Mouse (Mus musculus) midbrain, embryonic 11.5 days (tissue): Measurements from ENCODE around the gene Il21r. TPM values are rescaled to one million over a fixed set of nuclear protein-coding genes. Genes with fewer than 3 reads are reported as not detected.

Experiments
- ATAC-seq: fragments of 200-750 bp; cut with Nextera tagmentation; 2 replicates; pipeline ENCODE4 v1.8.0; 2017; ENCODE audit warnings: moderate TSS enrichment, moderate library complexity; ENCODE audit not compliant: low FRiP score
- DNase-seq: peaks from one replicate; pipeline ENCODE4 v3.0.0; 2015; ENCODE audit warnings: low spot score; ENCODE audit errors: missing footprints
- H3K27ac ChIP-seq: fragments of 300-500 bp; sonication (generic); 2 replicates; pipeline ENCODE4 v1.5.1; 2014; ENCODE audit warnings: low read depth, low read length
- H3K27me3 ChIP-seq: fragments of 300-500 bp; sonication (generic); 2 replicates; pipeline ENCODE4 v1.6.1; 2014; ENCODE audit warnings: mild to moderate bottlenecking, low read length, moderate library complexity, mixed read lengths; ENCODE audit not compliant: control insufficient read depth, insufficient read depth
- H3K36me3 ChIP-seq: fragments of 300-500 bp; sonication (generic); 2 replicates; pipeline ENCODE4 v1.6.1; 2014; ENCODE audit warnings: mild to moderate bottlenecking, low read length, moderate library complexity, mixed read lengths; ENCODE audit not compliant: control insufficient read depth, insufficient read depth
- H3K4me1 ChIP-seq: fragments of 300-500 bp; sonication (generic); 2 replicates; pipeline ENCODE4 v1.6.1; 2014; ENCODE audit warnings: low read length; ENCODE audit not compliant: control insufficient read depth, insufficient read depth
- H3K4me2 ChIP-seq: fragments of 300-500 bp; sonication (generic); 2 replicates; pipeline ENCODE4 v1.6.1; 2014; ENCODE audit warnings: mild to moderate bottlenecking, moderate library complexity
- H3K4me3 ChIP-seq: fragments of 300-500 bp; sonication (generic); 2 replicates; pipeline ENCODE4 v1.5.1; 2014; ENCODE audit warnings: low read depth, low read length
- H3K9ac ChIP-seq: fragments of 300-500 bp; sonication (generic); 2 replicates; pipeline ENCODE4 v1.6.1; 2014; ENCODE audit warnings: low read length
- H3K9me3 ChIP-seq: fragments of 300-500 bp; sonication (generic); 2 replicates; pipeline ENCODE4 v1.6.1; 2016; ENCODE audit warnings: low read length; ENCODE audit not compliant: control insufficient read depth
- WGBS: fragments of 180-500 bp; shearing (Covaris S2); extraction: QIAGEN DNeasy Blood & Tissue Kit; methylation state at CpG from one replicate; pipeline ENCODE4 v1.1.7; 2014; 5-methylcytosine and 5-hydroxymethylcytosine counted together
- polyA plus RNA-seq: library from polyadenylated mRNA; unstranded; fragments of >200 nt; fragmentation: Nextera tagmentation; extraction: Ambion mirVana; gene quantifications from 2 replicates; pipeline ENCODE4 v1.2.1, GENCODE M21; 2014

The Il21r gene
- polyA plus RNA-seq, 1 experiment from 2014 or later: 0.36 TPM

DNA sequence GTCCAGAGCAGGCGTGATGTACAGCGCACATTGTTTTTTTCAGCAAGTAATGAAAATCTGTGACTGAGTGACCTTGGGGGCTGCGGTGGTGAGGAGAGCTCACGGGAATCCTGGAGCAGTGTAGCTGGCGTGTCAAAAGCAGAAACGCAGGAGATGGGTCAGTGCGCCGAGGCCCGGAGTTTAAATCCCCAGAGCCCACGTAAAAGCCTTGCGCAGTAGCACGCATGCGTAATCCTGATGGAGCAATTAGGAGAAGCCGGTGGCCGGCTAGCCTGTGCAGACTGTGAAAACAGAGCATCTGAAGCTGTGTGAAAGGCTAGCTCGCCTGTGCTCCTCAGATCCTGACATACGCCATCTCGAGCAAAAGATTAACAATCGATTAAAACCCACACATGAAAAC lies 31.3 kb upstream of the Il21r start:
- ATAC-seq (no peak), DNase-seq (no peak)
- Histone ChIP-seq H3K27me3 (no peaks in the 10 kb centered on the region), H3K9me3 (no peaks in the 10 kb centered on the region), H3K36me3 (no peaks in the 10 kb centered on the region), H3K27ac (no peak overlapping the region), H3K9ac (no peak overlapping the region), H3K4me1 (no peaks in the 10 kb centered on the region; the same call in 1 of the 2 replicates), H3K4me2 (no peak overlapping the region), H3K4me3 (no peak overlapping the region)
- WGBS: 86% methylated on average over 19 of the region's 19 CpGs

DNA sequence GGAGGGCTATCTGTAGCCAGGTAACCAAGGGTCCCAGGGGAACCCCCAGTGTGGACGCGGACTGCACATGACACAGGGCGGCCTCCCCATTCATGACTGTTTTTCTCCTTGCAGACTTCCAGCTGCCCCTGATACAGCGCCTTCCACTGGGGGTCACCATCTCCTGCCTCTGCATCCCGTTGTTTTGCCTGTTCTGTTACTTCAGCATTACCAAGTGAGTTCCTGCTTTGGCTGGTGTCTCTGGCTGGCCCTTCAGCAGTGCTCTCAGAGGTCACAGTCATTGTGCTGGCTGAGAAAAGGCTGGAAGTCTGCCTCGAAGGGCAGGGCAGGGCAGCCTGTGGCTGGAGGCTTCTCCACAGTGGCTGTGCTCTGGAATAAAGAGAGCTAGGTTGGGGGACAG lies 30.5 kb upstream of the Il21r start:
- ATAC-seq: no peak
- no peak for DNase-seq
- H3K9ac ChIP-seq: no peak overlapping the region
- WGBS: 78% methylated on average over 6 of the region's 6 CpGs
- H3K9me3 ChIP-seq: no peaks in the 10 kb centered on the region
- H3K4me1 ChIP-seq: no peaks in the 10 kb centered on the region; the same call in 1 of the 2 replicates
- no peak overlapping the region for H3K4me2 ChIP-seq
- H3K27me3 ChIP-seq: no peaks in the 10 kb centered on the region
- H3K36me3 ChIP-seq: no peaks in the 10 kb centered on the region
- no peak overlapping the region for H3K27ac ChIP-seq
- no peak overlapping the region for H3K4me3 ChIP-seq

DNA sequence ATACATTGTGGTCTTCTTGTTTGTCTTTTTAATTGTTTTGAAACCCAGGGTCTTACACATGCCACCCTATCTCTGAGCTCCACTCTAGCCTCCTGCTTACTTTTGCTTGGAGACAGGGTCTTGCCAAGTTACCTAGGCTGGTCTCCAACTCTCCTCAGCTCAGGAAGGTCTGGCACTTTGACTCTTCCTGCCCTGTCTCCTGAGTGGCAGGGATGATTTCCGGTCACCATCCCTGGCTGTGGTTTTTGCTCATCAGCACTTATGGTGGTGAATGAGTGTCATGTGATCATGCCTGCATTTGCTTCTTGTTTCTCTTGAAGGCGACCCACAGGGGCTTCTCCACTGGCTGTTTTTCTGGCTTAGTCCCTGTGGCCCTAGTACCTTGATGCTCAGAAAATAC lies 29.4 kb upstream of the Il21r start:
- no peaks in the 10 kb centered on the region for H3K9me3 ChIP-seq
- 86% methylated on average over 2 of the region's 2 CpGs for WGBS
- no peaks in the 10 kb centered on the region for H3K36me3 ChIP-seq
- no peak overlapping the region for H3K4me3 ChIP-seq
- no peaks in the 10 kb centered on the region for H3K27me3 ChIP-seq
- no peak overlapping the region for H3K4me2 ChIP-seq
- H3K9ac ChIP-seq: no peak overlapping the region
- ATAC-seq (no peak), DNase-seq (no peak)
- no peaks in the 10 kb centered on the region; the same call in 1 of the 2 replicates for H3K4me1 ChIP-seq
- no peak overlapping the region for H3K27ac ChIP-seq

DNA sequence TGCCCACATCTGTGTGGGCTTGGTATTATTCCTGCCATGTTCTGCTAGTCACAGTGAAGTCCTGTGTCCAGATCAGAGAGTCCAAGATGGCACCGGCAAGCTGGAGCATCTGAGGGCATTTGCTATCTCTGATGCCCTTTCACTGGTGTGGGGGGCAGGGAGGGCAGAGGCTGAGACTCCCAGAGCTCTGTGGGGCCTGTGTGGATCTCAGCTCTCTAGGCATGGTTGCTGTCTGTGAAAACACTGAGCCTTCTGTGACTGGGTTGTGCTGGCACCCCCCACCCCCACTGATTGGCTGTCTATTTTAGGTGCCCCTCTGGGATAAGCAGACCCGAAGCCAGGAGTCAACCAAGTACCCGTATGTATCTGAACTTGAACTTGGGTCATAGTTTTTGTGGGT lies 28.4 kb upstream of the Il21r start:
- WGBS: 87% methylated on average over 3 of the region's 3 CpGs
- DNase-seq: no peak

DNA sequence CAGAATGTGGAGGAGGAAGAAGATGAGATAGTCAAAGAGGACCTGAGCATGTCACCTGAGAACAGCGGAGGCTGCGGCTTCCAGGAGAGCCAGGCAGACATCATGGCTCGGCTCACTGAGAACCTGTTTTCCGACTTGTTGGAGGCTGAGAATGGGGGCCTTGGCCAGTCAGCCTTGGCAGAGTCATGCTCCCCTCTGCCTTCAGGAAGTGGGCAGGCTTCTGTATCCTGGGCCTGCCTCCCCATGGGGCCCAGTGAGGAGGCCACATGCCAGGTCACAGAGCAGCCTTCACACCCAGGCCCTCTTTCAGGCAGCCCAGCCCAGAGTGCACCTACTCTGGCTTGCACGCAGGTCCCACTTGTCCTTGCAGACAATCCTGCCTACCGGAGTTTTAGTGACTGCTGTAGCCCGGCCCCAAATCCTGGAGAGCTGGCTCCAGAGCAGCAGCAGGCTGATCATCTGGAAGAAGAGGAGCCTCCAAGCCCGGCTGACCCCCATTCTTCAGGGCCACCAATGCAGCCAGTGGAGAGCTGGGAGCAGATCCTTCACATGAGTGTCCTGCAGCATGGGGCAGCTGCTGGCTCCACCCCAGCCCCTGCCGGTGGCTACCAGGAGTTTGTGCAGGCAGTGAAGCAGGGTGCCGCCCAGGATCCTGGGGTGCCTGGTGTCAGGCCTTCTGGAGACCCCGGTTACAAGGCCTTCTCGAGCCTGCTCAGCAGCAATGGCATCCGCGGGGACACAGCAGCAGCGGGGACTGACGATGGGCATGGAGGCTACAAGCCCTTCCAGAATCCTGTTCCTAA lies 27.3 kb upstream of the Il21r start:
- ATAC-seq (no peak), DNase-seq (no peak)
- 90% methylated on average over 16 of the region's 16 CpGs for WGBS
- no peak overlapping the region for H3K4me2 ChIP-seq
- H3K27ac ChIP-seq: no peak overlapping the region
- H3K27me3 ChIP-seq: no peaks in the 10 kb centered on the region; the same call in 1 of the 2 replicates
- no peaks in the 10 kb centered on the region for H3K36me3 ChIP-seq
- peaks cover 4% of the 10 kb centered on the region for H3K4me1 ChIP-seq
- H3K4me3 ChIP-seq: no peak overlapping the region
- no peaks in the 10 kb centered on the region for H3K9me3 ChIP-seq
- no peak overlapping the region for H3K9ac ChIP-seq

More for the DNA sequence above, 28.4 kb upstream of the Il21r start:
- Histone ChIP-seq H3K27ac (no peak overlapping the region), H3K4me1 (no peaks in the 10 kb centered on the region; the same call in 1 of the 2 replicates), H3K4me2 (no peak overlapping the region), H3K4me3 (no peak overlapping the region), H3K9me3 (no peaks in the 10 kb centered on the region), H3K9ac (no peak overlapping the region), H3K27me3 (no peaks in the 10 kb centered on the region), H3K36me3 (no peaks in the 10 kb centered on the region)
- ATAC-seq: no peak

DNA sequence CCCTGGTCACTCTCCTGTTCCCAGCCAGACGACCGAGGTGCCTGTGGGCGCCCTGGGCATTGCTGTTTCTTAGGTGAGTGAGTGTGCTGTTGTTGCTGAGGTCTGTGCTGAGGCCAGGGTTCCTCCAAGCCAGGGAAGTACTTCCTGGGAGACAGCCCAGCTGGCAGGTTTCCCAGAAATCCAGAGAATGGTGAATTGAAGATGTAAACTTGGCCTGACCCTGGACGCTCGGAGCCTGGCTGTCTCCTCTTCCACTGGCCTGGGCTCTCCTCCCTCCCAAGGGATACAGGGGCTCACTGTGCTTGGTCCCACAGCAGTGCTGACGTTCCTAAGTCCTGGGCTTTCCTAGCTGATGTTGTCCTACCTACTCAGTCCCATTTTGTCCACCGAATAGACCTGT lies 26.2 kb upstream of the Il21r start:
- H3K27ac ChIP-seq: no peak overlapping the region
- no peak overlapping the region for H3K4me2 ChIP-seq
- H3K36me3 ChIP-seq: no peaks in the 10 kb centered on the region
- no peaks in the 10 kb centered on the region for H3K9me3 ChIP-seq
- DNase-seq: no peak
- no peak for ATAC-seq
- WGBS: 91% methylated on average over 7 of the region's 7 CpGs
- H3K4me1 ChIP-seq: peaks cover 7% of the 10 kb centered on the region
- no peak overlapping the region for H3K4me3 ChIP-seq
- H3K9ac ChIP-seq: no peak overlapping the region
- no peaks in the 10 kb centered on the region; the same call in 1 of the 2 replicates for H3K27me3 ChIP-seq

DNA sequence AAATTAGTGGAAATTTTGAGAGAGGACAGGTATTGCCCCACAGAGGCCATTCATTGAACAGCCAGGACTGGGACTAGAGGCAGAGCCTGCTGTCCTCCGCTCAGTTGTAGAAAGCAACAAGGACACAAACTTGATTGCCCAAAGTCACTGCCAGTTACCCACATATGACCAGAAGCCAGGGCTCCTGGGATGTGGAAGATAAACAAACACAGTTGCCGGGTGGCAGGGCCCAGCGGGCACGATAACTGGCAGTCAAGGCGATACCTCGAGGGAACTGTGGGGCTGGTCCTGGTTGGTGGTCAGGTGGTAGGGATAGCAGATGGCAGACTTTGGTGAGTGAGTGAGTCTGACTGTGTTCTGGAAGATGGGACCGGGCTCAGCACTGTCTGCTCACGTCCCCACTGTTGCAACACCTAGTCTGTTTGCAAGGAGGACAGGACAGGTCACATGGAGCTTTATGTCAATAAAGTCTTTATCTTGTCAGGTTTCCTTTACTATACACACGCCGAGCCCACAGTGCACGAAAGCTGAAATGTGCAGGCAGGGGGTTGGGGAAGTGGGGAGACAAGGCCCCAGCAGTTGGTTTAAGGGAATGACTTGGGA lies 25.6 kb upstream of the Il21r start:
- Histone ChIP-seq H3K9ac (no peak overlapping the region), H3K4me2 (no peak overlapping the region), H3K27me3 (no peaks in the 10 kb centered on the region; the same call in 1 of the 2 replicates), H3K9me3 (no peaks in the 10 kb centered on the region), H3K4me3 (no peak overlapping the region), H3K36me3 (no peaks in the 10 kb centered on the region), H3K4me1 (peaks cover 7% of the 10 kb centered on the region), H3K27ac (no peak overlapping the region)
- ATAC-seq (no peak), DNase-seq (no peak)
- WGBS: 87% methylated on average over 11 of the region's 11 CpGs

DNA sequence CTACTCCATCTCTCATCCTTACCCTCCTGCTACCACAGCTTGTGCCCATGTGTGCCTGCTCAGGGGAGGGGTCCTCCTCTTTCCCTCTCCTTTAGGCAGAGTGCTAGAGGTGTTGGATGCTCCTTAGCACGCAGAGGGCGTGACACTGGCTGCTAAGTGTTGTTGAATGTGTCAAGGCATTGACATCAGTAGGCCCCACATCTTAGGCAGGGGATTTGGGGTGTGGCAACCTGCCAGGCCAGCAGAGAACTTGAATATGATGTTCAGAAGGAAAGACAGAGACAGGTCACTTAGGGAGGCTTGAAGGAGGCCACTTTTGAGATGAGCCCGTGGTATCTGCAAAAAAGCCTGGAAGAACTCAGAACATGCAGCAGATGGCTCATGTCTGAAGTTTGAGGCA lies 25.1 kb upstream of the Il21r start:
- Histone ChIP-seq H3K4me2 (no peak overlapping the region), H3K27ac (no peak overlapping the region), H3K4me1 (peaks cover 7% of the 10 kb centered on the region), H3K27me3 (no peaks in the 10 kb centered on the region; the same call in 1 of the 2 replicates), H3K9ac (no peak overlapping the region), H3K9me3 (no peaks in the 10 kb centered on the region), H3K36me3 (no peaks in the 10 kb centered on the region), H3K4me3 (no peak overlapping the region)
- no peak for ATAC-seq
- DNase-seq: no peak
- 75% methylated on average over 3 of the region's 3 CpGs for WGBS

DNA sequence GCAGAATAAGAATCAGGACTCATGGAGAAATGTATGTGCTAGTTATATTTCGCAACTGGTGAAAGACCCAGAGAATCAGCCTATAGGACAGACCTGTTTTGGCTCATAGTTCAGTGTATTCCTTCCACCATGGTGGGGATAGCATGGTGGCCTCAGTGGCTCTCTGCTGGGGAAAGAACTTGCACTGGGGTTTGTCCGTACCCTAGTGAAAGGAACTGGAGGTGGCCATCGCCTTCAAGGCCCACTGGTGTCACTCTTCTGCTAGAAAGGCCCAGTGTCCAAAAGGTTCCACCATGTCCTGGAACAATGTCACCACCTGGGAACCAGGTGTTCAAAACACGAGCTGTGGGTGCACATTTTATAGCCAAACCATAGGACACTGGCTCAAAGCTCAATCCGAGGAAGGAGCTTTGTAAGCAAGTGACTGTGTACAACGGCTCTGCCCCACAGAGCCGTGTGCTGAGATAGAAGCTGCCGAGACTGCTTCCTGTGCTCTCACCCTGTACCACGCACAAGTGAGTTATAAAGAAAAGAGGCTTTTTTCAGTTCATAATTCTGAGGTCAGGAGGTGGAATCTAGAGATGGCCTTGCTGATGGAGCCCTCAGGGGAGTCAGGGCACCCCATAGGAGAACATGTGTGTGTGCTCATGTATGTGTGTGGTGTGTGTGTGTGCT lies 23.5 kb upstream of the Il21r start:
- Histone ChIP-seq H3K27me3 (no peaks in the 10 kb centered on the region; the same call in 1 of the 2 replicates), H3K9ac (no peak overlapping the region), H3K27ac (no peak overlapping the region), H3K9me3 (no peaks in the 10 kb centered on the region), H3K4me2 (no peak overlapping the region), H3K4me1 (peaks cover 7% of the 10 kb centered on the region), H3K36me3 (no peaks in the 10 kb centered on the region), H3K4me3 (no peak overlapping the region)
- DNase-seq (no peak), ATAC-seq (no peak)
- WGBS: 85% methylated on average over 9 of the region's 9 CpGs
